Mouse (Mus musculus) frontal cortex, postnatal 36 days (tissue): ENCODE results near the gene Rabepk.
"Not testable (repeated sequence)": the region's sequence is repeated elsewhere in the genome, so short reads cannot be mapped to it uniquely, and the experiment has no call there.

Experiments used
- DNase-seq, 2 experiments: peaks; one replicate each; pipeline ENCODE4 v3.0.0; 2022; ENCODE audit warnings: low spot score in 2 of 2

The Rabepk gene

GRCm38 (mm10) chr2:34799357-34800256, at the start of gene Rabepk:
Rabepk (minus strand) TSS chr2:34799912.
- peak; percentile 64 to 72 for DNase-seq

DNA sequence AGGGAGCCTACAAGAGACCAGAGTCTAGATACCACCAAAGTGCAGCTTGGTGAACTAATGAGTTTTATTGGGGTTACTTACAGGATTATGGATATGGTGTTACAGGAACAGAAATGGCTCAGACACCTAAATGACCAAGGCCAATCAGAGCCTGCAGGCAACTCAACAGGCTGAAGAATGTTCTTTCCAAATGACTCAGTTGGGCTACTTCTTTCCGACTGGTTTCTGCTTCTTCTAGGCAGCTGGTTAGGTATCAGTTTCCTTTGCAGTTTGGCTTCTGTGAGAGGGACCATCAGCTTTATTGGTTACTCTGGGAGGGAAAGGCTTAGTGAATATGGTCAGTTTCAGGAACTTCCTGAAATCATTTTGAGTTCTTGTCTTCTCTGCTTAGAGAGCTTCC, 48.0 kb upstream of the Rabepk start:
- DNase-seq: no peak

DNA sequence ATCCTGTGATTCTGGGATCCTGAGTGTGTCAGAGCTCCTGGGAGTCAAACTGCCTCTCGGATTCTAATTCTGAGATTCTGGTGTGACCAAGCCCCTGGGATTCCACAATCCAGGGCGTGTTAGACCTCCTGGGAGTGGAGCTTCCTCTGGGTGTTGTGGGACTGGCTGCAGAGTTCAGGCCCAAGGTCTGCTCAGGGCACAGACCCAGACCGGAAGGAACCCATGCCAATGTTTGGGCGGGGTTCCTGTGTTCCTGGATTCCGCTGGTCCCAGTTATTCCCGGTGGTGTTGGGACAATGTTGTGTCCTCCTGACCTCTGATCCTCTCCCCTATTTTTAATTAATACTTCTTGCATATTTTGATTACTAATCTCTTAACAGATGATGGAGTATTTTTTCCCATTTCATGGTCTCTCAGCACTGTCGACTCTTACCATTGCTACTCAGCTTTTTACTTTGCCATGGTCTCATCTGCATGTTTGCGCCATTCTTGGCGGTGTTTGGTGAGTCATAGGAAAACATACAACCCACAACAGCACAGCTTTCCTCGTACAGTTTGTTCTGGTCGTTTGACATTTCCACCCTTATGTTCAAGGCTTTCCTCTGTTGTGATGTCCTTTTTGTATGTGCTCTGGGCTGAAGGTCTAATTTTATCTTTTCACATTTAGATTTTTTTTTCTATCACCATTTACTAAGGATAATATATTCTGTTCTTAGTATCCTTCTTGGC, 43.7 kb upstream of the Rabepk start:
- peak in 1 of 2 experiments; percentile 12 for DNase-seq

DNA sequence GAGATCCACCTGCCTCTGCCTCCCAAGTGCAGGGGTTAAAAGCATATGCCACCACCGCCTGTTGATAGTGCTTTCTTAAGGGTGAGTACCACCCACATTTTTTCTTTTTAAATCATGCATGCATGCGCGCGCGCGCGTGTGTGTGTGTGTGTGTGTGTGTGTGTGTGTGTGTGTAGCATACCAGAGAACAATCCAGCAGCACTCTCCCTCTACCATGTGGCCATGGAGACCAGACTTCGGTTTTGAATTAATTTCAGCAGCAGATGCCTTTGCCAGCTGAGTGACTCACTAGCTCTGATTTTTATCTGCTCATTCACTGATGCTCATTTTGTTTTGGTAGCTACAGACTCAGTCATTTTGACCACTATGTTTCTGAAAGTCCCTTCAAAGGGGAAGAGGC, 42.0 kb upstream of the Rabepk start:
- peak; percentile 33 to 67 for DNase-seq

DNA sequence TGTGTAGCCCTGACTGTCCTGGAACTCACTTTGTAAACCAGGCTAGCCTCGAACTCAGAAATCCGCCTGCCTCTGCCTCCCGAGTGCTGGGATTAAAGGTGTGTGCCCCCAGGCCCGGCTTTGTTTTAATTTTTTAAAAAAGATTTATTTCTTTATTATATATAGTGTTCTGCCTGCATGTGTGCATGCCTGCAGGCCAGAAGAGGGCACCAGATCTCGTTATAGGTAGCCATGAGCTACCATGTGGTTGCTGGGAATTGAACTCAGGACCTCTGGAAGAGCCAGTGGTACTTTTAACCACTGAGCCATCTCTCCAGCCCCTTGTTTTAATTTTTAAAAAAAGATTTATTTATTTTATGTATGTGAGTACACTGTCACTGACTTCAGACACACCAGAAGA, 40.4 kb upstream of the Rabepk start:
- DNase-seq: not testable (repeated sequence)

DNA sequence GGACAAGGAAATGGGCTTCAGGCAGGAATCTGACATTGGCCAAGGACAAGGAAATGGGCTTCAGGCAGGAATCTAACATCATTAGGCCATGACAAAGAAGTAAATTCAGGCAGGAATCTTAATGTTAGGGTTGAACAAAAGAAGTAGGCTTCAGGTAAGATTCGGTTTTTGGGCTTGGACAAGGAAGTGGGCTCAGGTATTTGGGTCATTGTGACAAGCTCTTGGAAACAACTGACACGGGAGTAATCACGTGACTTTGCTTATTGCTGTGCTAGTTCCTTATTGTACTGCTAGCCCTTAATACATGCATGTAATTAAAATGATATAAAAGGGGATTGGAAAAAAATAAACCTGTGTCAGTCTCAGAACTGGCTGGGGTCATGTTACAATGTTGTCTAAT, 36.0 kb upstream of the Rabepk start:
- no peak for DNase-seq

DNA sequence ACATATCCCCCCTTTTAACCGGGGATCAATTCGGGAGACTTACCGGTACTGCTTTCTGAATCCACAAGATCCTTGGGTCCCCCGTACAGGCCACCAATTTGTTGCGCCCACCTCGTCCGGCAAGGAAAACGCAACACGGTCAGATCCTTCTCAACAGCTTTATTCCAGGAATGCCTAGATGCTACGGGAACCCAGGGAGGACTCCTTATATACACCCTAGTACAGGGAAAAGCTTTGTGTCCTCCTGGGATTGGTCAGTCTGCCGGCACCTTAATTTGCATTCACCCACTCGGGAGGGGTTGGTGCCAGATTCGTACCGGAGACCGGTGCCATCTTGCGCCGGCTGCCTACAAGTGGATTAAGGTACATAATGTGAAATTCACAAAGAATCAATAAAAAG, 33.9 kb upstream of the Rabepk start:
- no peak for DNase-seq

- not testable (repeated sequence) for DNase-seq
Measured at GRCm38 (mm10) chr2:34832766-34833457, 33.2 kb upstream of the Rabepk start, which contains the start of gene Gm34653. Gm34653 (plus strand) TSS chr2:34833007.

GRCm38 (mm10) chr2:34830066-34830465, 30.4 kb upstream of the Rabepk start:
- not testable (repeated sequence) for DNase-seq

GRCm38 (mm10) chr2:34828026-34828425, 28.3 kb upstream of the Rabepk start:
- DNase-seq: no peak

DNA sequence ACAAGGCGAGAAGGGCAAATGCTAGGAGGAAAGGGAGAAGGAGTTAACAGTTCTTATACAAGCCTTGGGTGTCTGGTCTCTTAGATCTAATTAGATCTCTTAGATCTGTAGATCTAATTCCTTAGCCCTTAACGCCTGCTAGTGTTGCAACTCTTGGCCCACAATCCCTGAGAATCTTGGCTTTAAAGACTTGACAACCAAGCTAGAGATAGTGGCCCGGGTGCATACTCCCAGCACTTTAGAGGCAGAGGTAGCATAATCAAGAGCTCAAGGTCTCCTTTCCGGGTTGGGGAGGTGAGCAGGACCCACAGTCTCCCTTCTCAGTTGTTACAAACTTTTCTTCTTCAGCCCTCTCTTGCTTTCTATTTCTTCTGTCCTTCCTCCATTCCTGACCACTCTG, 27.9 kb upstream of the Rabepk start:
- no peak for DNase-seq

DNA sequence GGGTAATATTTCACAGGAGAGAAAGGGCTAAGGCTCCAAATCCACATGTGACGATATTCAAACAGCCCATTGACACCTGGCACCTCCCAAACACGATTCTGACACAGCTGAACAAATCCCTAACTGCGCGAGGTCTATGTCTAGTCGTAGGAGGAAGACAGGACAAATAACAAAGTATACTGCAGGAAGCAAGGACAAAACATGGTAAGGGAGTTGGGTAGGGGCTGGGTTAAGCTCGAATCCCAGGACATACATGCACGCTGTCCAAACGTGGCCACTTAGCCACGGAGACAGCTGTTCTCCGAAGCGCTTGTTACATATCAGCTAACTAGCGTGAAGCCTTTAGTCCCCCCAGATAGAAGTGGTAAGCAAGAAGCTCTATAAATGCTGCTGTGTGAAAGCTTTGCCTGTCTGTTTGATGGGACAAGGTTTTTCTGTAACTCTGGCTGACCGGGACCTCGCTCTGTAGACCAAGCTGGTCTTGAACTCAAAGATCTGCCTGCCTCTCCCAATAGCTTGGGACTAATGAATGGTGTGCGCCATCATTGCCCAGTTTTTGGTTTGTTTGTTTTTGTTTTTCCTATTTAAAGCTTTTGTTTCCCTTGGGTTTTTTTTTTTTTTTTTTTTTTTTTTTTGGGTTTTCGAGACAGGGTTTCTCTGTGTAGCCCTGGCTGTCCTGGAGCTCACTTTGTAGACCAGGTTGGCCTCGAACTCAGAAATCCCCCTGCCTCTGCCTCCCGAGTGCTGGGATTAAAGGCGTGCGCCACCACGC, 26.9 kb upstream of the Rabepk start:
- DNase-seq: no peak

GRCm38 (mm10) chr2:34825827-34826459, 26.2 kb upstream of the Rabepk start, which contains the start of gene Fbxw2:
Fbxw2 (minus strand) TSS chr2:34826311.
- peak; percentile 89 to 94 for DNase-seq

DNA sequence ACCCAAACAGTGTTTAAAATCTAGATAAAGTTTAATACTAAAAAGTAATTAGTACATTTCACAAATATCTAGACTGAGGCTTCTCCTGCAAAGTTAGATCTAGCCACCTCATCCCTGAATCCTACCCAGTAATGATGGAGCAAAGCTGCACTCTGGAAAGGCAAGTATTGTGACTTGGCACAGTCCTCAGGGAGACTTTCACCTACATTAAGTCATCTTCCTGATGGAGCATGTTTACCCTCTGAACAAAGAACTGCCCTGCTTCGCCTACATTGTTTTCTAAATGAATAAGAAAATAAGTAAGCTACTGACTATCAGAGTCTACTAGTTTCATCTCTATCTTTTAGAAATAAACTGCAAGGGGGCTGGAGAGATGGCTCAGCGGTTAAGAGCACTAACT, 18.8 kb upstream of the Rabepk start:
- no peak for DNase-seq

DNA sequence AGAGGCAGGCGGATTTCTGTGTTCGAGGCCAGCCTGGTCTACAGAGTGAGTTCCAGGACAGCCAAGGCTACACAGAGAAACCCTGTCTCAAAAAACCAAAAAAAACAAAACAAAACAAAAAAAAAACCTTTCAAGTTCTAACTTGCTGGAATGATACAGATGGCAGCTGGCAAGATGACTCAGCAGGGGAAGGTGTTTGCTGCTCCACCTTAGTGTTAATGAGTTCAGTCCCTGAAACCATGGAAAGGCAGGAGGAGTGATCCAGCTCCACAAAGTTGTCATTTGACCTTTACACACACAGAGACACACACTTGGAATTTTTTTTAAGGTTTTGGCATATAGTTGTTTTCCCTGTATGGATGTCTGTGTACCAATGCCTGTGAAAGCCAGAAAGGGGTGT, 16.2 kb upstream of the Rabepk start:
- not testable (repeated sequence) for DNase-seq

- no peak for DNase-seq
Measured at GRCm38 (mm10) chr2:34812706-34813105, 13.0 kb upstream of the Rabepk start.

DNA sequence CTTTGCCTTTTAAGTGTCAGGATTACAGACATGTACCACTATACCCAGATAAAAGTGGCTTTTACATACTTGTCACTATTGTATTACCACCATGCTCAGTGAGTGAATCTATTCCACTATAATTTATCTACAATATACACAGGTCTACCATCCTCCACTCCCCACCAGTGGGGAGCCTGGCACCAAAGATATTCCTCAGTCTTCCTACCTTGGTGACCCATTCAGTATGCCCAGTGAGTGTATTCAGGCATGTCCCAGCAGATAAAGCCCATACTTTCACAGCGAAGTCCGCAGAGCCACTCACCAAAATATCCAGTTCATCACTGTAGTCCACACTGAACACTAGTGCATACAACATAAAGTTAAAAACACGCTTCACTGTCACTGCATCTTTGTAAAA, 11.1 kb upstream of the Rabepk start:
- no peak for DNase-seq

DNA sequence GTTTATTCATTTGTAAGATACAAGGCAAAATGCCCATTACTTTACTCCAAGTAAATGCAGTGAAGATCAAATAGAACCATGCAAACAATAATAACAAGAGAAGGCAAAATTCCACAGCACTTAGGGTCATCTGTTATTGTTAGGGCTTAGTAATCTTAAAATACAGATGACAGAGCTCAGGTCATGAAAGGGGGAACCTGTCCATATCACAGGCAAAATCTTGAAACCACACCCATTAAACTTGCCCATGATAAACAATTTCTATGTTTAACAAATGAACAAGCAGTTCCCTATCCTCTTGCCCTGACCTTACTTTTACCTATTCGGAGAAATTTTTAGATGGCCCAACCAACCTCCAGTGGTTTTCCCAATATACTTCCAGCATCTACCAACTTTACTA, 9.9 kb upstream of the Rabepk start:
- DNase-seq: no peak

DNA sequence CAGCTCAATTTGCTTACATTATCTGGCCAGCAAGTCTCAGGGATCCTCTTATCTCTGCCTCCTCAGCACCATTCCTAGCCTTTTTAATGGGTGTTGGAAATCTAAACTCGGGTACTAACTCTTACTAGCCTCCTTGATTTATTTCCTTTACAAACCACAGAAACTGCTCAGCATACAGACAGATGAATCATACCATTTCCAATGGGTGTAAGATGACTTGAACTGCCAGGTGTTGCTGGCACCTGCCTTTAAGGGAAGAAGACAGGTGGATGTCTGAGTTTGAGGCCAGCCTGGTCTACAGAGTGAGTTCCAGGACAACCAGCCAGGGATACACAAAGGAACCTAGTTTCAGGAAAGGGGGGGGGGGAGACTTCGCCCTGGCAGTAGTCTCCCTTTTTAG, 8.3 kb upstream of the Rabepk start:
- DNase-seq: no peak

DNA sequence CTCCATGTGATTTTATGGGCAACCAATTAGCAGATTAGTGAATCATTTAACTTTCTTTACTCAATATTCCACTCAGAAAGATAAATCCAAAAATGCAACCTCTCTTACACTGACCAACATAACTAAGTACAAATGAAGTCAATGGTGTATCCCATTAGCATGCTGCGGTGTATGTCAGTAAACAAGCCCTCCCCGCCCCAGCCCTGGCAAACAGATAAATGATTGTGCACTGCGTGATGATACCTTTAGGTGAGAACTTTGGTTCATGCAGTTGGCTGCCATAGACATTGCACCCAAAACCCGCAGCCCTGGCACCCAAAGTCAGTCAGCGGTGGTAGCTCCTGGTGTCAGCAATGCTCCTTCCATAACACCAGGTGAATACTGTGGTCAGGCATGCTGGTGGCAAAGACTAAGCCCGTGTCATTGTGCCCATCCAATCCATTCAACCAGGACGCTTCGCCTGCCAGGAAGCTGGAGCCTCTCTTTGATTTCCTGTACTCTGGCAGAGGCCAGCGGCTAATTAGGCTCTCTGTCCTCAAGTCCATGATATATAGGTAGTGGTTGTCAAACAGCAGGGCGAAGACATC, 5.7 kb upstream of the Rabepk start:
- no peak for DNase-seq

- no peak for DNase-seq
Measured at GRCm38 (mm10) chr2:34804815-34805214, 5.1 kb upstream of the Rabepk start.
